Mouse (Mus musculus): Measurements from ENCODE around the gene Igf2bp2. TPM values are rescaled to one million over a fixed set of nuclear protein-coding genes. Genes with fewer than 3 reads are reported as not detected.

The Igf2bp2 gene
- polyA plus RNA-seq, 1 experiment = 89.0 TPM

GRCm38 (mm10) chr16:22146071-22146470, 17.0 kb downstream of the Igf2bp2 start:
- TF ChIP-seq EP300 (IDR thresholded peaks at IDR 0.05; ENCODE audit: insufficient read depth, low read depth, low read length) (no peak), POLR2A (IDR thresholded peaks at IDR 0.05; ENCODE audit: insufficient read depth, low read length) (no peak), CTCF (IDR thresholded peaks at IDR 0.05; ENCODE audit: low read depth, low read length) (no peak)
- peaks cover 2% of the 10 kb centered on the region for H3K4me1 ChIP-seq (ENCODE audit: control insufficient read depth, insufficient read depth, low read length)
- no peaks in the 10 kb centered on the region; the same call in 1 of the 2 replicates for H3K27me3 ChIP-seq (ENCODE audit: control insufficient read depth, insufficient read depth, low read length, poor library complexity, severe bottlenecking)
- H3K9me3 ChIP-seq (replicated peaks; ENCODE audit: control insufficient read depth, insufficient read depth, low read length, poor library complexity, severe bottlenecking) = no peaks in the 10 kb centered on the region; the same call in 1 of the 2 replicates
- no peaks in the 10 kb centered on the region for H3K36me3 ChIP-seq (ENCODE audit: control insufficient read depth, insufficient read depth, low read length, poor library complexity, severe bottlenecking)
- no peak overlapping the region for H3K9ac ChIP-seq (ENCODE audit: low read depth, poor library complexity, severe bottlenecking)
- no peak overlapping the region for H3K27ac ChIP-seq (ENCODE audit: insufficient read depth, low read length)
- H3K4me3 ChIP-seq (ENCODE audit: low read depth, low read length) = no peak overlapping the region

DNA sequence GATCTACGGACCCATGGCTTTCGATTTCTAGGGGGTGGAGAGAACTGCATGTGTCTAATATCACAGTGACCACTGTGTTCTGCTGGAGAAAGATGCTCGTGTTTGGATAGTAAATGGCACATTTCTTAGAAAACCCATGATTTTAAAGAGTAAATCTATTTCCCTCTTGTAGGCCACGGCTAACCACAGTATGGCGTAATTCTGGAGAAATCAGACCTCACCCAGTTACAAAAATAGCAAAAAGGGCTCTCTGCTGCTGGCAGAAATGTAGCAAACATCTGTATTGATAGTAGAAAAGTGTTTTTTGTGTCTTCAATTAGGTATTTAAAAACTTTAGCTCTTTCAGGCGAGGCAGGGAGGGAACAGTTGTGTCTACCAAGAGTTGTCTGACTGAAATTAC, 18.6 kb downstream of the Igf2bp2 start:
- TF ChIP-seq POLR2A (IDR thresholded peaks at IDR 0.05; ENCODE audit: insufficient read depth, low read length) (no peak), CTCF (IDR thresholded peaks at IDR 0.05; ENCODE audit: low read depth, low read length) (no peak), EP300 (IDR thresholded peaks at IDR 0.05; ENCODE audit: insufficient read depth, low read depth, low read length) (no peak)
- H3K4me1 ChIP-seq (ENCODE audit: control insufficient read depth, insufficient read depth, low read length) = peaks cover 8% of the 10 kb centered on the region
- H3K27ac ChIP-seq (ENCODE audit: insufficient read depth, low read length) = no peak overlapping the region
- no peaks in the 10 kb centered on the region for H3K36me3 ChIP-seq (ENCODE audit: control insufficient read depth, insufficient read depth, low read length, poor library complexity, severe bottlenecking)
- no peak overlapping the region for H3K9ac ChIP-seq (ENCODE audit: low read depth, poor library complexity, severe bottlenecking)
- no peak overlapping the region for H3K4me3 ChIP-seq (ENCODE audit: low read depth, low read length)
- no peaks in the 10 kb centered on the region; the same call in 1 of the 2 replicates for H3K9me3 ChIP-seq (replicated peaks; ENCODE audit: control insufficient read depth, insufficient read depth, low read length, poor library complexity, severe bottlenecking)
- no peaks in the 10 kb centered on the region; the same call in 1 of the 2 replicates for H3K27me3 ChIP-seq (ENCODE audit: control insufficient read depth, insufficient read depth, low read length, poor library complexity, severe bottlenecking)

- H3K27me3 ChIP-seq (ENCODE audit: control insufficient read depth, insufficient read depth, low read length, poor library complexity, severe bottlenecking) = no peaks in the 10 kb centered on the region
- H3K9ac ChIP-seq (ENCODE audit: low read depth, poor library complexity, severe bottlenecking) = no peak overlapping the region
- no peak overlapping the region for H3K4me3 ChIP-seq (ENCODE audit: low read depth, low read length)
- peak overlapping the region; percentile 48 for H3K27ac ChIP-seq (ENCODE audit: insufficient read depth, low read length)
- H3K36me3 ChIP-seq (ENCODE audit: control insufficient read depth, insufficient read depth, low read length, poor library complexity, severe bottlenecking) = no peaks in the 10 kb centered on the region
- TF ChIP-seq EP300 (IDR thresholded peaks at IDR 0.05; ENCODE audit: insufficient read depth, low read depth, low read length) = no peak
- TF ChIP-seq POLR2A (IDR thresholded peaks at IDR 0.05; ENCODE audit: insufficient read depth, low read length) = no peak
- no peak for TF ChIP-seq CTCF (IDR thresholded peaks at IDR 0.05; ENCODE audit: low read depth, low read length)
- no peaks in the 10 kb centered on the region; the same call in 1 of the 2 replicates for H3K9me3 ChIP-seq (replicated peaks; ENCODE audit: control insufficient read depth, insufficient read depth, low read length, poor library complexity, severe bottlenecking)
- H3K4me1 ChIP-seq (ENCODE audit: control insufficient read depth, insufficient read depth, low read length) = peaks cover 13% of the 10 kb centered on the region
Measured at GRCm38 (mm10) chr16:22140861-22141260, 22.2 kb downstream of the Igf2bp2 start.

- Histone ChIP-seq H3K9me3 (replicated peaks; ENCODE audit: control insufficient read depth, insufficient read depth, low read length, poor library complexity, severe bottlenecking) (no peaks in the 10 kb centered on the region; the same call in 1 of the 2 replicates), H3K9ac (ENCODE audit: low read depth, poor library complexity, severe bottlenecking) (no peak overlapping the region), H3K27me3 (ENCODE audit: control insufficient read depth, insufficient read depth, low read length, poor library complexity, severe bottlenecking) (no peaks in the 10 kb centered on the region), H3K4me3 (ENCODE audit: low read depth, low read length) (no peak overlapping the region), H3K27ac (ENCODE audit: insufficient read depth, low read length) (peak overlapping the region; percentile 91), H3K36me3 (ENCODE audit: control insufficient read depth, insufficient read depth, low read length, poor library complexity, severe bottlenecking) (no peaks in the 10 kb centered on the region), H3K4me1 (ENCODE audit: control insufficient read depth, insufficient read depth, low read length) (peaks cover 13% of the 10 kb centered on the region)
- TF ChIP-seq POLR2A (IDR thresholded peaks at IDR 0.05; ENCODE audit: insufficient read depth, low read length) = no peak
- no peak; the same call in none of the 2 replicates for TF ChIP-seq EP300 (IDR thresholded peaks at IDR 0.05; ENCODE audit: insufficient read depth, low read depth, low read length)
- TF ChIP-seq CTCF (IDR thresholded peaks at IDR 0.05; ENCODE audit: low read depth, low read length) = no peak
Measured at GRCm38 (mm10) chr16:22139821-22140220, 23.3 kb downstream of the Igf2bp2 start.

DNA sequence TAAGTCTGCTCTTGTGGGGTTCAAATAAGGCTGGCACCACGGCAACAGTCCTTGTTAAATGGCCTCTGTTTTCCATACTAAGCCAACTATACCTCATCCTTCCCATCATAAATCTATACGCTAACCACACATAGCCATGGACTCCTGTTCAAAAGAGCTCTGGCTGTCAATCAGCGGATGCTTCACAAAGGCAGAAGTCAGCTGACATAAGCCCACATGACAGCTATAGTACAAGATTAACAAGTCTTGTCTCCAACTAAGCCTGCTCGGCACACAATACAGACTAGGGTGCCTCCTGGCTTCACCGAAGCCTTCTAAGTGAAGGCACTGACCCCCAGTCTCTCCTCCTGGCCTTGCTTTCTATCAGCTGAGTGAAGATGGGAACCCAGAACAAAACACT, 26.9 kb downstream of the Igf2bp2 start:
- Histone ChIP-seq H3K9me3 (replicated peaks; ENCODE audit: control insufficient read depth, insufficient read depth, low read length, poor library complexity, severe bottlenecking) (no peaks in the 10 kb centered on the region), H3K27ac (ENCODE audit: insufficient read depth, low read length) (no peak overlapping the region), H3K4me1 (ENCODE audit: control insufficient read depth, insufficient read depth, low read length) (peaks cover 13% of the 10 kb centered on the region), H3K27me3 (ENCODE audit: control insufficient read depth, insufficient read depth, low read length, poor library complexity, severe bottlenecking) (no peaks in the 10 kb centered on the region), H3K36me3 (ENCODE audit: control insufficient read depth, insufficient read depth, low read length, poor library complexity, severe bottlenecking) (no peaks in the 10 kb centered on the region), H3K9ac (ENCODE audit: low read depth, poor library complexity, severe bottlenecking) (no peak overlapping the region), H3K4me3 (ENCODE audit: low read depth, low read length) (no peak overlapping the region)
- no peak for TF ChIP-seq EP300 (IDR thresholded peaks at IDR 0.05; ENCODE audit: insufficient read depth, low read depth, low read length)
- TF ChIP-seq CTCF (IDR thresholded peaks at IDR 0.05; ENCODE audit: low read depth, low read length) = no peak
- no peak for TF ChIP-seq POLR2A (IDR thresholded peaks at IDR 0.05; ENCODE audit: insufficient read depth, low read length)

DNA sequence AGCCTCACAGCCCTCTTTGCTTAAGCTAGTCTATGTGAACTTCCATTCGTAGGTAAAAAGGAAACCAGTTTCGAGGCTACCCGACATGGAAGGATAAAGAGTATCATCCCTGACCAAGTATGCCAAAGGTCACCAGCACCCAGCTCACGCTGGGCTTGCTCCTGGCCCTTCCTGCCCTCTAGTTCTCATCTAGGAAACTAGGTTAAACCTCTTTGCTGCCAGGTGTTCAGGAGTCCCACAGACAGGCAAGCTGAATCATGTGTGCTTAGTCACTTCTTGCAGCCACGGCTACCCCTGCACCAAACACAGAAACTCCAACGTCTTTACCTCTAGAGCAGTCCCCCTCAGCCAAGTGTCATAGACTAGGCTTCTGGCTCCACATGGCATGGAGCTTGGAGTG, 31.8 kb downstream of the Igf2bp2 start:
- Histone ChIP-seq H3K27ac (ENCODE audit: insufficient read depth, low read length) (no peak overlapping the region), H3K9me3 (replicated peaks; ENCODE audit: control insufficient read depth, insufficient read depth, low read length, poor library complexity, severe bottlenecking) (no peaks in the 10 kb centered on the region), H3K27me3 (ENCODE audit: control insufficient read depth, insufficient read depth, low read length, poor library complexity, severe bottlenecking) (no peaks in the 10 kb centered on the region), H3K36me3 (ENCODE audit: control insufficient read depth, insufficient read depth, low read length, poor library complexity, severe bottlenecking) (no peaks in the 10 kb centered on the region), H3K4me1 (ENCODE audit: control insufficient read depth, insufficient read depth, low read length) (peaks cover 2% of the 10 kb centered on the region), H3K4me3 (ENCODE audit: low read depth, low read length) (no peak overlapping the region), H3K9ac (ENCODE audit: low read depth, poor library complexity, severe bottlenecking) (no peak overlapping the region)
- TF ChIP-seq CTCF (IDR thresholded peaks at IDR 0.05; ENCODE audit: low read depth, low read length) (no peak), POLR2A (IDR thresholded peaks at IDR 0.05; ENCODE audit: insufficient read depth, low read length) (no peak), EP300 (IDR thresholded peaks at IDR 0.05; ENCODE audit: insufficient read depth, low read depth, low read length) (no peak)

All from ES-Bruce4 (cell line).